ENCODE assay signal across 10 mouse cellular contexts in the genomic region with DNA sequence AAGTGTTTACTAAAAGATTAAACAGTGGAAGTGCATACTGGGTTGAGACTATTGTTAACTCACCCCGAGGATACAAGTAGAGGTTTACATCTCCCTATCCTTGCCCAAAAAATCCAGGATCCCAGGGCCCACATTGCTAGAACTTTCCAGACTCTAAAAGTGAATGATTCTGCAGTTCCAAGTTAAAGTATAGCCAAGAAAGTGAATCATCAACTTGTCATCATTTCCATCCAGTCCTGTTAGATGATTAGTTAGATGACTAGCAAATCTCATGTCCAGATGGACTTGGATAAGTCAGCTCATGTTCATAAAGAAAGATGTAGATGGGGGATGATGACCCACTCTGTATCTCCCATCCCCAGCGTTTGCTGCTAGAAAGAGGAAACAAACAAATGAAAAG.
"Had no signal": no experiment of that assay in that cellular context is flagged by ENCODE, and none has a peak within 500 bp of the region (broad histone marks: within the 10 kb centered on the region; RNA-seq: fewer than 3 reads in every experiment).

No protein-coding gene starts in this region.

- DNase-seq: gastrocnemius, postnatal 14 days; gastrocnemius, postnatal 36 days; heart, adult 11 months; heart, adult 2 months; heart, postnatal 14 days; heart, postnatal 36 days; kidney, adult 11 months; kidney, postnatal 14 days; liver; liver, embryonic 13.5 days had no signal
